Mouse (Mus musculus) C2C12 (cell line): Measurements from ENCODE around the gene Pgghg. TPM values are rescaled to one million over a fixed set of nuclear protein-coding genes. Genes with fewer than 3 reads are reported as not detected.
"Not testable (repeated sequence)": the region's sequence is repeated elsewhere in the genome, so short reads cannot be mapped to it uniquely, and the experiment has no call there.

ENCODE experiments used
- H3K27me3 ChIP-seq: one replicate; pipeline ENCODE4 v1.6.1; 2011; ENCODE audit not compliant: control insufficient read depth, insufficient read depth, insufficient read length
- H3K36me3 ChIP-seq: one replicate; pipeline ENCODE4 v1.6.1; 2011; ENCODE audit not compliant: control insufficient read depth, insufficient read depth
- H3K4me3 ChIP-seq: one replicate; pipeline ENCODE4 v1.5.1; 2011; ENCODE audit warnings: mild to moderate bottlenecking, control low read depth; ENCODE audit not compliant: poor library complexity, insufficient read depth, severe bottlenecking
- H3K79me2 ChIP-seq: one replicate; pipeline ENCODE4 v1.6.1; 2011; ENCODE audit not compliant: control insufficient read depth, insufficient read depth
- H3K79me3 ChIP-seq: one replicate; pipeline ENCODE4 v1.6.1; 2011; ENCODE audit warnings: low read depth, control low read depth
- H3ac ChIP-seq: one replicate; pipeline ENCODE3; 2011; ENCODE audit warnings: low read depth; ENCODE audit not compliant: control insufficient read depth, insufficient read length
- CEBPB ChIP-seq: IDR thresholded peaks from one replicate; pipeline ENCODE4 v1.6.1; 2011; ENCODE audit warnings: low read depth, mild to moderate bottlenecking, control low read depth, moderate library complexity
- CTCF ChIP-seq: IDR thresholded peaks from one replicate; pipeline ENCODE4 v1.5.1; 2011; ENCODE audit not compliant: control insufficient read depth, insufficient read depth, insufficient read length
- FOSL1 ChIP-seq: IDR thresholded peaks from one replicate; pipeline ENCODE4 v1.8.0; 2011; ENCODE audit warnings: mild to moderate bottlenecking, low read length; ENCODE audit not compliant: poor library complexity, insufficient read depth, severe bottlenecking
- MAX ChIP-seq: IDR thresholded peaks from one replicate; pipeline ENCODE4 v1.6.1; 2011; ENCODE audit warnings: mild to moderate bottlenecking, control low read depth
- MYOD1 ChIP-seq: IDR thresholded peaks from one replicate; pipeline ENCODE4 v1.6.1; 2011; ENCODE audit warnings: low read depth; ENCODE audit not compliant: control insufficient read depth, insufficient read length
- MYOG ChIP-seq: IDR thresholded peaks from one replicate; pipeline ENCODE4 v1.6.1; 2011; ENCODE audit not compliant: control insufficient read depth, insufficient read length; ENCODE audit errors: extremely low read depth
- USF1 ChIP-seq: IDR thresholded peaks from one replicate; pipeline ENCODE4 v1.6.1; 2011; ENCODE audit warnings: low read depth, mild to moderate bottlenecking, control low read depth, moderate library complexity
- polyA plus RNA-seq: library from polyadenylated mRNA; unstranded; fragments of >200 nt; fragmentation: generic; extraction: Trizol; gene quantifications from one replicate; pipeline ENCODE4 v1.2.1, GENCODE M21; 2012; ENCODE audit warnings: missing spikeins

Pgghg gene
- polyA plus RNA-seq, 1 experiment: 12.2 TPM

DNA sequence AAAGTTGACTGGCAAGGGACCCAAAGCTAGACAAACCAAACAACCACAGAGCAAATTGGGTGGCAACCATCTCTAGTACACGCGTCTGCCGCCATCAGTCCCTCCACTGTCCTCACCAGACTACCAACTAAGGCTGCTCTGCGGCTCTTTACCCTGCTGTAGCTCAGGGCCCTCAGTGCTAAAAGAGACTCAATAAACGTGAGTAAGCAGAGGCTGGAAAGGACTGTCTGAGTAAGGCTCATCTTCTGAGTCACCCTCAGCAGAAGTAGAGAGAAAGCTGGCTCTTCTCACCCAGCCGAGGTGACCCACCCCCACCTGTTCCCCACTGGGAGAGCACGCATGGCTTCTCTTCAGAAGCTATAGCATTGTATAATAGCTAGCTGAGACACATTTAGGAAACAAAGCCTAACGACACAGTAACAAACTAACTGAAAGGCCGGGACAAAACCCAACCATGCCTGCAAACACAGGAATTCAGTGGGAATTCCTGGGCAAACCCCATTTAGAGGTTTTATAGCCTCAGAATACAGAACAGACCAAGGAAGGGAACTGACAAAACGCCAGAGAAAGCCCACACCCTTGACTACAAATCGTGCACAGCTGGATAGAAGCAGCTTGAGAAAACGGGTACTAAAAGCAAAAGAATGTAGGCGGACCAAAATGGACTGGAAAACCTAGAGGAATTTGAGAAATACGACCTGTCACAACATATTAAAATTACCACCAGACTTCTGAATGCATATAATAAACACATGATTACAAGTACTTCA is 32.4 kb downstream of the Pgghg start:
- TF ChIP-seq MAX: no peak
- no peak for TF ChIP-seq USF1
- TF ChIP-seq CTCF: no peak
- TF ChIP-seq MYOD1: peak; percentile 47
- Histone ChIP-seq H3K36me3 (no peaks in the 10 kb centered on the region), H3K27me3 (no peaks in the 10 kb centered on the region), H3K79me2 (peaks cover 11% of the 10 kb centered on the region), H3ac (peak overlapping the region; percentile 43), H3K79me3 (peaks cover 2% of the 10 kb centered on the region), H3K4me3 (no peak overlapping the region)

DNA sequence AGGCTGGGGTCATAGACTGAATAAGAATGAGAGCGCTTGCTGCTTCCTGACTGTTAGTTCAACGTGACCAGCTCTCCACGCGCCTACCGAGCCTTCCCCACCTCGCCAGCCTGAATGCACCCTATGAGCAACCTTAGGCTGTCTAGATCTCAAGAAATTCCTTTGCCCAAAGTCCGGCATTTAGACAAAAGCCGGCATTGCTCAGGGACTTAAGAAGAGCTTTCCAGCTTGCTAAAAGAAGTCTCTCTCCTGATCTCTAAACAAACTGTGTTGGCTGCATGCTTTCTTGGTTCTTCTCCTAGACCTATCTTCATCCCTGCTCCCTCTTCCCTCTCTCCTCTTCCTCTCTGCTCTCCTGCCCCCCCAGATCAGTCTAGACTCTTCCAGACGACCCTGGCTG is 33.7 kb downstream of the Pgghg start:
- H3K4me3 ChIP-seq: no peak overlapping the region
- H3ac ChIP-seq: no peak overlapping the region
- peaks cover under 1% of the 10 kb centered on the region for H3K79me3 ChIP-seq
- no peaks in the 10 kb centered on the region for H3K27me3 ChIP-seq
- TF ChIP-seq MYOD1 (no peak), USF1 (no peak), CEBPB (no peak), MYOG (no peak), FOSL1 (no peak), MAX (no peak), CTCF (no peak)
- no peaks in the 10 kb centered on the region for H3K79me2 ChIP-seq
- H3K36me3 ChIP-seq: no peaks in the 10 kb centered on the region

DNA sequence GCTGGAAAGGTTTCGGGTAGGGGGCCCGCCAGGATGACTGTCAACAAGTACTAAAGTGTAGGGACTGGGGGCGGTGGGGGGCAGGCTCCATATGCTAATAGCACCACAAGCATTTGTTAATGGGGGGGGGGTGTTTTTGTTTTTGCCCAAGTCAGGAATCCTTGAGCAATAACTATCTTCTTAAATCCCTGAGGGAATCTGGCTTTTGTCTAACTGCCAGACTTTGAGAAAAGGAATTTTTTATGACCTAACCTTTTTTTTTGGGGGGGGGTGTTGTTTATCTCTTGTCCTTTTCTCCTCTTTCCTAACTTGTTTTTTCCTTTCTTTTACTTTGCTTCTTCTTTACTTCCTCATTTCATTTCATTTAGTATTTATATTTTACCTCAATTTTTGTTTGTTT is 34.3 kb downstream of the Pgghg start:
- TF ChIP-seq CEBPB: peak; percentile 60
- TF ChIP-seq CTCF: no peak
- Histone ChIP-seq H3K36me3 (no peaks in the 10 kb centered on the region), H3K4me3 (no peak overlapping the region), H3K79me3 (no peaks in the 10 kb centered on the region), H3ac (no peak overlapping the region), H3K27me3 (no peaks in the 10 kb centered on the region), H3K79me2 (no peaks in the 10 kb centered on the region)

DNA sequence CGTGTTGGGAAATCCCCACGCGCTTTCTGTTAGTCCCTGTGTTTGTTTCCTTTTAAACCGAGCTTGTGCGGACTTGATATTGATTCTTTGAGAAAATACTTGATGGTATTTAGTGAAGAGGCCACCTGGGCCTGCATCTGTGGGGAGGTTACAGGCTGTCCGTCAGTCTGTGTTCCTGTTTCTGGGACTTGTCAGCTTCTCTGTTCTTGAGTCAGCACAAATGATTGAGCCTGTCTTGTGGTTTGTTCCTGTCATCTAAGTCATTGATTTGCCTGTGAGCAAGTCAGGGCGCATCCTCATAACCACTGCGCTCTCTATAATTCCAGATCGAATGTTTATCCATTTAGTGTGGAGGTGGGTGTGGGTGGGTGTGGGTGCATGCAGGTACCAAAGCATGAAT is 35.5 kb downstream of the Pgghg start:
- H3K4me3 ChIP-seq, H3K79me2 ChIP-seq, H3K36me3 ChIP-seq, H3K27me3 ChIP-seq, H3K79me3 ChIP-seq, H3ac ChIP-seq: not testable (repeated sequence)

DNA sequence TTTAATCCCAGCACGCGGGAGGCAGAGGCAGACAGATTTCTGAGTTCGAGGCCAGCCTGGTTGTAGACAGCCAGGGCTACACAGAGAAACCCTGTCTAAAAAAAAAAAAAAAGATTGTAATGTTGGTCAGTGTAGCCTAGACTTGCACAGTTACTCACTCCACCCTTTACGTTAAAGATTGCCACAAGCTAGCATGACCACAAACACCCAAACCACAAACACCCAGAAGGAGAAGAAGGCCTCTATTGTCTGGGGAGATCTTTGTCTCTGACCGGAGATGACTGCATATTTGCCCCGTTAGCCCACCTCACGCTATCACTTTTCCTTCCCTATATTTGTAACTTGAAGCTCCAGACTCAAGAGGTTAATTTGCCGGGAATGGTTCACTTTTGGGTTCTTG is 40.5 kb downstream of the Pgghg start:
- no peak overlapping the region for H3K4me3 ChIP-seq
- TF ChIP-seq USF1 (no peak), CEBPB (peak; percentile 45)
- no peak overlapping the region for H3ac ChIP-seq
- H3K79me2 ChIP-seq: no peaks in the 10 kb centered on the region
- no peaks in the 10 kb centered on the region for H3K79me3 ChIP-seq
- no peaks in the 10 kb centered on the region for H3K36me3 ChIP-seq
- H3K27me3 ChIP-seq: no peaks in the 10 kb centered on the region

DNA sequence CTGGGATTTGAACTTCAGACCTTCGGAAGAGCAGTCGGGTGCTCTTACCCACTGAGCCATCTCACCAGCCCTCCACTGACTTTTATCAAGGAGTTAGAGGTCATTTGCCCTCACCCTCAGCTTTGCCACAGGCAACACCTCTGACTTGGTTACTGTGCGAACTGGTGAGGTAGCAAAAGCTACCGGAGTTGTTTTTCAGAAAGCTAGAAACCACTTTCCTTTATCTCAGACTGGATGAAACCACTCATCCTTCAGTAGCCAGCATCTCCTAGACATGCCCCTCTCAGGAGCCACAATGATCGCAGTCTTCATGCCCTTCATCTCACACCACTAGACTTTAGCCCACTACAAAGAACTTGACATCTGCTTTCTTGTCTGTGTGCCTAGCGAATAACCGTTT is 41.8 kb downstream of the Pgghg start:
- TF ChIP-seq USF1: no peak
- TF ChIP-seq MYOD1: no peak
- no peak for TF ChIP-seq FOSL1
- TF ChIP-seq CTCF: no peak
- no peaks in the 10 kb centered on the region for H3K36me3 ChIP-seq

More for the DNA sequence above, 41.8 kb downstream of the Pgghg start:
- no peaks in the 10 kb centered on the region for H3K27me3 ChIP-seq
- H3K79me2 ChIP-seq: no peaks in the 10 kb centered on the region
- H3ac ChIP-seq: no peak overlapping the region
- no peak overlapping the region for H3K4me3 ChIP-seq
- H3K79me3 ChIP-seq: no peaks in the 10 kb centered on the region
